Mouse (Mus musculus) neural tube, embryonic 15.5 days (tissue): ENCODE data around the gene Eno2. TPM values are rescaled to one million over a fixed set of nuclear protein-coding genes. Genes with fewer than 3 reads are reported as not detected.
"Not testable (repeated sequence)": the region's sequence is repeated elsewhere in the genome, so short reads cannot be mapped to it uniquely, and the experiment has no call there.

Experiments used
- ATAC-seq: fragments of 200-750 bp; cut with Nextera tagmentation; 2 replicates; pipeline ENCODE4 v1.8.0; 2017; ENCODE audit warnings: mild to moderate bottlenecking, moderate TSS enrichment, moderate library complexity; ENCODE audit not compliant: low FRiP score
- H3K27ac ChIP-seq: fragments of 300-500 bp; sonication (generic); replicated peaks from 2 replicates; pipeline ENCODE4 v1.5.1; 2015; ENCODE audit warnings: mild to moderate bottlenecking, inconsistent platforms
- H3K27me3 ChIP-seq: fragments of 300-500 bp; sonication (generic); replicated peaks from 2 replicates; pipeline ENCODE4 v1.6.1; 2015; ENCODE audit warnings: inconsistent platforms
- H3K36me3 ChIP-seq: fragments of 300-500 bp; sonication (generic); 2 replicates; pipeline ENCODE4 v1.6.1; 2015; ENCODE audit warnings: inconsistent platforms
- H3K4me1 ChIP-seq: fragments of 300-500 bp; sonication (generic); 2 replicates; pipeline ENCODE4 v1.6.1; 2015; ENCODE audit warnings: inconsistent platforms
- H3K4me2 ChIP-seq: fragments of 300-500 bp; sonication (generic); 2 replicates; pipeline ENCODE4 v1.6.1; 2015; ENCODE audit warnings: inconsistent platforms, mild to moderate bottlenecking, moderate library complexity
- H3K4me3 ChIP-seq: fragments of 300-500 bp; sonication (generic); replicated peaks from 2 replicates; pipeline ENCODE4 v1.5.1; 2015; ENCODE audit warnings: mild to moderate bottlenecking, inconsistent platforms
- H3K9ac ChIP-seq: fragments of 300-500 bp; sonication (generic); replicated peaks from 2 replicates; pipeline ENCODE4 v1.6.1; 2015; ENCODE audit warnings: mild to moderate bottlenecking, inconsistent platforms
- H3K9me3 ChIP-seq: fragments of 300-500 bp; sonication (generic); replicated peaks from 2 replicates; pipeline ENCODE4 v1.6.1; 2016; ENCODE audit warnings: inconsistent platforms
- WGBS: fragments of 180-500 bp; shearing (Covaris S2); methylation state at CpG from one replicate; pipeline ENCODE4 v1.1.7; 2015; ENCODE audit warnings: mixed read lengths; 5-methylcytosine and 5-hydroxymethylcytosine counted together
- polyA plus RNA-seq: library from polyadenylated mRNA; unstranded; fragments of >200 nt; fragmentation: Nextera tagmentation; extraction: Ambion mirVana; gene quantifications from 2 replicates; pipeline ENCODE4 v1.2.1, GENCODE M21; 2015

Eno2 gene
- polyA plus RNA-seq, 1 experiment from 2014 or later: 226 TPM

DNA sequence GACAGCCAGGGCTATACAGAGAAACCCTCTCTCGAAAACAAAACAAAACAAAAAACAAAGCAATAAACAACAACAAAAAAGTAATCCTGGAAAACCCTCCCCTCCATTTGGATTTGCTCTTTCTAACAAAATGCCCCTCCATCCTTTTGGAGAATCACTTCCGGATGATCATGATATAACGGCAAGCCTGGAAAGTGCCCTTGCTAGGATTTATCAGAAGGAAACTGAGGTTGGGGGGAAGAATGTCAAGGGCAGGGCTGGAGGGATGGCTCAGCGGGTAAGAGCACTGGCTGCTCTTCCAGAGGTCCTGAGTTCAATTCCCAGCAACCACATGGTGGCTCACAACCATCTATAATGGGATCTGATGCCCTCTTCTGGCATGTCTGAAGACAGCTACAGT lies 34.2 kb upstream of the Eno2 start:
- 94% methylated on average over 4 of the region's 4 CpGs for WGBS
- H3K4me3 ChIP-seq, H3K36me3 ChIP-seq, H3K9ac ChIP-seq, H3K9me3 ChIP-seq, ATAC-seq, H3K4me2 ChIP-seq, H3K27ac ChIP-seq, H3K27me3 ChIP-seq: not testable (repeated sequence)
- peaks cover 22% of the 10 kb centered on the region for H3K4me1 ChIP-seq

DNA sequence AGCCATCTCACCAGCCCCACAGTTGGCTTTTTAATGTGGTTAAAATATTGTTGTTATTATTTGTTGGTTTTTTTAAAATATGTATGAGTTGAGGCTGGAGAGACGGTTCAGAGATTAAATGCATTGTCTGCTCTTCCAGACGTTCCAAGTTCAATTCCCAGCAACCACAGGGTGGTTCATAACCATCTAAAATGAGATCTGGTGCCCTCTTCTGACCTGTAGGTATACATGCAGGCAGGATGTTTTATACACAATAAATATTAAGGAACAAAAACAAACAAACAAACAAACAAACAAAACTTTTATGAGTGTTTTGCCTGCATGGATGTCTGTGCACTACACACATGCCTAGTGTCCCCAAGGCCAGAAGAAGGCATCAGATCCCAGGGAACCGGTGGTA lies 33.6 kb upstream of the Eno2 start:
- ATAC-seq: no peak
- no peaks in the 10 kb centered on the region; the same call in 1 of the 2 replicates for H3K27me3 ChIP-seq
- no peak overlapping the region for H3K4me3 ChIP-seq
- no peaks in the 10 kb centered on the region for H3K9me3 ChIP-seq
- peaks cover 16% of the 10 kb centered on the region for H3K4me1 ChIP-seq
- WGBS: 82% methylated on average over 3 of the region's 3 CpGs
- no peak overlapping the region for H3K27ac ChIP-seq
- no peak overlapping the region for H3K4me2 ChIP-seq
- no peaks in the 10 kb centered on the region for H3K36me3 ChIP-seq
- H3K9ac ChIP-seq: no peak overlapping the region

DNA sequence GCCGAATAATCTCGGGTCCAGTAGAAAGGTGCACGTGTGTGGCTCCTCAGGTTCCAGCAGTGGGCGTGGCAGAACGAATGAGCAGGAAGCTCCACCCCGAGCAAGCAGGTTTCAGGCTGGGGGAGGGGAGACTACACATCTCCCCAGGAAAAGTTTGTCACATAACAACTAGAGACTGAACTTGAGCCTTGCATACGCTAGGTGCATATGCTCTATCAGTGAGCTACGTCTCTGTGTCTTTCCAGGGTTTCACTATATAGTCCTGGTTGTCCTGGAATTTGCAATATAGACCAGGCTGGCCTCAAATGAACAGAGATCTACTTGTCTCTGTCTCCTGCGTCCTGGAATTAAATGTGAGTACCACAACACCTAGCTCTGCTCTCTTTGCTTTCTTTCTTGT lies 32.9 kb upstream of the Eno2 start:
- H3K27me3 ChIP-seq, ATAC-seq, H3K4me2 ChIP-seq, H3K4me3 ChIP-seq, H3K27ac ChIP-seq, H3K9me3 ChIP-seq, H3K36me3 ChIP-seq, H3K9ac ChIP-seq: not testable (repeated sequence)
- 18% methylated on average over 6 of the region's 9 CpGs for WGBS
- H3K4me1 ChIP-seq: peaks cover 14% of the 10 kb centered on the region

DNA sequence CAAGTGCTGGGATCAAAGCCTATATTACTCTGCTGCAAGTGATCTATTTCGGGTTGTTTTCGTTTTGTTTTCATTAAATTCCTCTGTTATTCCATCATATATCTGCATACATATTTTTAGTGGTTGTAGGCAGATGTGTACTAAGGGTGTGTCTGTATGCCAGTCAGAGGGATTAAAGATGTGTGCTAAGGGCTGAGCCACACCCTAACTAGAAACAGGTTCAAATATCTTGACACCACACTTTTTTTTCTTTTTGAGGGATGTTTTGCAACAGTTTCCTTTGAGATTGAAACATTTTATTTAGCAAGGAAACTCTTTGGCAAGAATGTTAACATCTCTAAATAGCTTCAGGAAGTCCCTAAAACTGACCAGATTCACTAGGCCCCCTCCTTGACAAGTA lies 26.7 kb upstream of the Eno2 start:
- H3K27ac ChIP-seq: no peak overlapping the region
- 78% methylated on average over 2 of the region's 2 CpGs for WGBS
- no peak overlapping the region for H3K4me2 ChIP-seq
- H3K27me3 ChIP-seq: no peaks in the 10 kb centered on the region
- ATAC-seq: no peak
- no peak overlapping the region for H3K4me3 ChIP-seq
- no peaks in the 10 kb centered on the region for H3K36me3 ChIP-seq
- no peaks in the 10 kb centered on the region for H3K9me3 ChIP-seq
- no peaks in the 10 kb centered on the region for H3K4me1 ChIP-seq
- no peak overlapping the region for H3K9ac ChIP-seq

DNA sequence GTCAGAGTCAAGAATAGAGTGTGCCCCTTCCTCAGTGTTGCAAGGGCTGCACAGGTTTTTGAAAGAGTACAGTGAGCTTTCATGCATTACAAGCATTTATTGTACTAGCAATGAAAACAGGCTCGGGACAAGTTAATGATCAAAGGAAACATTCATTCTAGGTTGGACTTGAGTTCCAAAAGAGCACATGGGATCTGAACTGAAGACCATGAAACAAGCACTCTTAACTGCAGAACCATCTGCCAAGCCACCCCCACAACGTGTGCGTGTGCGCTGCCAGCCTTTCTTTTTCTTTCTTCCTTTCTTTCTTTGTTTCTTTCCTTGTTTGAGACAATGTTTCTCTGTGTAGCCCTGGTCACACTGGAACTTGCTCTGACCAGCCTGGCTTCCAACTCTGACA lies 26.3 kb upstream of the Eno2 start:
- H3K4me3 ChIP-seq: no peak overlapping the region
- H3K9me3 ChIP-seq: no peaks in the 10 kb centered on the region
- no peaks in the 10 kb centered on the region for H3K36me3 ChIP-seq
- H3K4me1 ChIP-seq: no peaks in the 10 kb centered on the region
- H3K9ac ChIP-seq: no peak overlapping the region
- ATAC-seq: no peak
- H3K27me3 ChIP-seq: no peaks in the 10 kb centered on the region
- no peak overlapping the region for H3K27ac ChIP-seq
- WGBS: 61% methylated on average over 4 of the region's 4 CpGs
- H3K4me2 ChIP-seq: no peak overlapping the region

DNA sequence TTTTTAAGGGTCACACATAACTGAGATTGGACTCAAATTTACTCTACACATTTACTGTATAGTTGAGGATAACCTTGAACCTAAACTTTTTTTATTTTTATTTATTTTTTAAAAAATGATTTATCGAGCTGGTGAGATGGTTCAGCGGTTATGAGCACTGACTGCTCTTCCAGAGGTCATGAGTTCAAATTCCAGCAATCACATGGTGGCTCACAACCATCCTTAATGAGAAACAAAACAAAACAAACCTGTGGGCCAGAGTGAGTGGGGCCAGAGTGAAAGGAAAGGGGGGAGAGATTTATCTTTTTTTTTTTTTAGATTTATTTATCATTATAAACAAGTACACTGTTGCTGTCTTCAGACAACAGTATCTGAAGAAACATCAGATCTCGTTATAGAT lies 22.4 kb upstream of the Eno2 start:
- ATAC-seq: no peak
- WGBS: 87% methylated on average over 3 of the region's 3 CpGs
- no peak overlapping the region for H3K4me2 ChIP-seq
- no peak overlapping the region for H3K9ac ChIP-seq
- no peaks in the 10 kb centered on the region for H3K27me3 ChIP-seq
- H3K4me1 ChIP-seq: no peaks in the 10 kb centered on the region
- no peaks in the 10 kb centered on the region for H3K36me3 ChIP-seq
- no peak overlapping the region for H3K27ac ChIP-seq
- H3K4me3 ChIP-seq: no peak overlapping the region
- H3K9me3 ChIP-seq: no peaks in the 10 kb centered on the region

DNA sequence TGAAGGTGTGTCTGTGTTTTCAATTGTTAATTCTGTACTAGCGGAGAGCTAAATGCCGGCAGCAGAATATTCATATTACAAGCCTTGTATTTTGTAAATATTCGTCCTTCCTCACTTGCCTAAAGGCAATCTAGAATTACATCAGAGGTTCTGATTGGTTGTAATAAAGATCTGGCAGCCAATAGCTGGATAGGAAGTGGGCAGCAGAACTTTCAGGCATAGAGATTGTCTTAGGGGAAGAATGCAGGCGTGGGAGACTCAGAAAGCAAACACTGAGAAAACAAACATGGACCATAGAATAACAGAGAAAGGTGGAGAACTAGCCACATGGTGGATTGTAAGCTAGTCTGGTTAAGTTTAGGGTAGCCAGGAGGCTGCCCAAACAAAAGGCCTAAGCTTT lies 20.6 kb upstream of the Eno2 start:
- ATAC-seq: no peak
- 80% methylated on average over 4 of the region's 4 CpGs for WGBS

DNA sequence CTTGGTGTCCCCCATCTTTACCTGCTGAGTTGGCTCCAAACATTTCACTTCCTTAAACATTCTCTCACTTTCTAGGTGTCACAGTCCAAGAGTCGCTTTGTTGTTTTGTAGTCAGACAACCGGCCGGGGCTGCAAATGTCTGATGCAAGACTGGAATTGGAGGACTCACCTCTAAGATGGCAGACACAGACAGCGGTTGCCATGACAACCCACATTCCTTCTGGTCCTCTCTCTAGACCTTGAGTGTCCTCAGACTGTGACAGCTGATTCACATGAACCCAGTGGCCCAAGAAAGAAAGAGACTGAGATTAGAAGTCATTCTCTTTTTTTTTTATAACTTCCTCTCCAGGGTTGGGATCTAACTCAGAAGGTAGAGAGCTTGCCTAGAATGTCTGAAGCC lies 20.0 kb upstream of the Eno2 start:
- ATAC-seq: no peak
- Histone ChIP-seq H3K27ac (no peak overlapping the region), H3K27me3 (no peaks in the 10 kb centered on the region), H3K4me2 (no peak overlapping the region), H3K4me3 (no peak overlapping the region), H3K9ac (no peak overlapping the region), H3K9me3 (no peaks in the 10 kb centered on the region), H3K36me3 (no peaks in the 10 kb centered on the region), H3K4me1 (no peaks in the 10 kb centered on the region)
- 89% methylated on average over 4 of the region's 4 CpGs for WGBS

More for the DNA sequence above, 20.6 kb upstream of the Eno2 start:
- H3K4me3 ChIP-seq: no peak overlapping the region
- no peaks in the 10 kb centered on the region for H3K9me3 ChIP-seq
- no peaks in the 10 kb centered on the region for H3K27me3 ChIP-seq
- H3K4me1 ChIP-seq: no peaks in the 10 kb centered on the region
- no peak overlapping the region for H3K27ac ChIP-seq
- H3K36me3 ChIP-seq: no peaks in the 10 kb centered on the region
- H3K4me2 ChIP-seq: no peak overlapping the region
- H3K9ac ChIP-seq: no peak overlapping the region

DNA sequence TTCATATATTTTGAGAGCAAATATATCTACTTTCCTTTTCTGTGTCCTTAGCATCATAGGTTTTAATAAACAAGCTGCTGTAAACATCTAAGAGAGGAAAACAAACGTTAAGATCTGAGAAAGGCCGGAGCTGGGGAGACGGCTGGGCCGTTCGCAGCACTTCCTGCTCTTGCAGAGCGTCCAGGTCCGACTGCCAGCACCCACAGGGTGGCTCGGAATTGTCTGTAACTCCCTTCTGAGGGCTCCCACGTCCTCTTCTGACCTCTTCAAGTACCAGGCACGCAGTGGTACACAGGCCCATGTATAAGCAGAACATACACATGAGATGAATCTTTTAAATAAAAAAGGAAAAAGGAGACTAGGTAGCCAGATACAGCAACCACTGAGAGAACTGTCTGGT lies 18.2 kb upstream of the Eno2 start:
- Histone ChIP-seq H3K27ac (no peak overlapping the region), H3K4me2 (no peak overlapping the region), H3K4me1 (peaks cover 1% of the 10 kb centered on the region; the same call in 1 of the 2 replicates), H3K9ac (no peak overlapping the region), H3K9me3 (no peaks in the 10 kb centered on the region), H3K27me3 (no peaks in the 10 kb centered on the region), H3K36me3 (no peaks in the 10 kb centered on the region), H3K4me3 (no peak overlapping the region)
- ATAC-seq: no peak
- 82% methylated on average over 10 of the region's 10 CpGs for WGBS

DNA sequence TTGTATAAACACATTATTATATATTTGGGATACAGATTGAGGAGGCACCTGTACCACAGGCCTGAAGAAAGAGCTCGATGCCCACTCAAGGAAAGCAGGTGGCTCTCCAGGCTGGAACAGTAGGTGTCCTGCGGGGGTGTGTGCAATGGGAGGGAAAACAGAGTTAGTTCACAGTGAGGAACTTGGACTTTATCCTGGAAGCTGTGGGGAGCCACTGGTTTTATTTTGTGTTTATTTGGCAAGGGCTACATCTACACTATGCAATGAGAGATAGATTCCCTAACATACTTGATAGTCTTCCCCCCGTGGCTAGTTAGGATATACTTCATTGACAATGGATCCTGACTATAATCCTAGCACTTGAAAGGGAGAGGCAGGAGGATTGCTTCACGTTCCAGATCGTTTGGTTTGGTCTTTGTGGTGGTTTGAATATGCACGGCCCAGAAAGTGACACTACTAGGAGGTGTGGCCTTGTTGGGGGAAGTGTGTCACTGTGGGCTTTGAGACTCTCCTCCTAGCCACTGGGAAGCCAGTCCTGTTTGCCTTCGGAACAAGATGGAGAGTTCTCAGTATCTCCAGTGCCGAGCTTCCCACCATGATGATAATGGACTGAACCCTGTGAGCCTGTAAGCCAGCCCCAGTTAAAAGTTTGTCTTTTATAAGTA lies 17.4 kb upstream of the Eno2 start:
- WGBS: 47% methylated on average over 8 of the region's 8 CpGs
- no peaks in the 10 kb centered on the region for H3K36me3 ChIP-seq
- ATAC-seq: no peak
- no peak overlapping the region for H3K27ac ChIP-seq
- no peak overlapping the region for H3K9ac ChIP-seq
- H3K4me1 ChIP-seq: peaks cover 6% of the 10 kb centered on the region; the same call in 1 of the 2 replicates
- no peaks in the 10 kb centered on the region for H3K27me3 ChIP-seq
- no peak overlapping the region for H3K4me2 ChIP-seq
- no peaks in the 10 kb centered on the region for H3K9me3 ChIP-seq
- H3K4me3 ChIP-seq: no peak overlapping the region

DNA sequence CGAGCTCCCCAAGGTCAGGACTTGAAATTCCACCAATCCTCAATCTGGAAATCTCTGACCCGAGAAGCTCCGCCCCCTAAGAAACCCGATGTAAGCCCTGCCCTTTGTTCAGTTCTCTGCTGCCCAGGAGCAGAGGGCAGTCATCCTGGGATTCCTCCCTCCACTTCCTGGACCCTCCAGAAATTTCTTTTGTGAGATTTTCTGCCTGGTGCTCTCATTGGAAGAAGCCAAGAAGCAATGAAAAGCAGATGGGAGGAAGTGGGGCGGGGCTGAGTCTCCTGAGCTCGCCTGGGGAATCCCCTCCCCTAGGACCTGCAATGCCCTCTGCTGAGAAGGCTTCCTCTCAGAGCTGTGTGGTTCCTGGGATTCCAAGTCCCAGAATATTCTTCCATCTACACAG lies 13.0 kb upstream of the Eno2 start:
- Histone ChIP-seq H3K4me3 (no peak overlapping the region), H3K27ac (no peak overlapping the region), H3K4me1 (peaks cover 22% of the 10 kb centered on the region), H3K27me3 (0 out of 2 replicates have a peak, but pooled peaks cover 4% of the 10 kb centered on the region), H3K36me3 (no peaks in the 10 kb centered on the region), H3K4me2 (peak overlapping the region; percentile 13; the same call in 1 of the 2 replicates), H3K9ac (no peak overlapping the region; the same call in 1 of the 2 replicates), H3K9me3 (no peaks in the 10 kb centered on the region)
- 29% methylated on average over 6 of the region's 6 CpGs for WGBS
- ATAC-seq: no peak

DNA sequence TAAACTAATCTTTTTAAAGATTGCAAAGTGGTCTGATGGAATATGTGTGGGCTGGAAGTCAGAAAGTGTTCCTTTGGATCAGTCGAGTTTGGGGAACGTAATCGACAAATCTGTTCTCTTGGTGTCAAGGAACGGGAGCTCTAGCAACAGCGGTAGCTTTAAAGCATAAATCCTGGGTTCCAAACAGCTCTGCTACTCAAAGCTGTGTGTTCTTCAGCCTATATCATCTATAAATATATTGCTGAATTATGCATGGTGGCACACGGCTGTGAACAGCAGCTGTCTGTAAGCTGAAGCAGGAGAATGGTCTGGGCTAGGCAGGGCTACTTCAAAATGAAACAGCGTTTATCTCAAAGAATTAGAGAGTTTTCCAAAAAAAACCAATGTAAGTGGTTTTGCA lies 11.4 kb upstream of the Eno2 start:
- H3K4me1 ChIP-seq: peaks cover 22% of the 10 kb centered on the region
- no peak overlapping the region for H3K4me2 ChIP-seq
- H3K27ac ChIP-seq: no peak overlapping the region
- H3K36me3 ChIP-seq: no peaks in the 10 kb centered on the region
- H3K4me3 ChIP-seq: no peak overlapping the region
- no peak overlapping the region for H3K9ac ChIP-seq
- 85% methylated on average over 7 of the region's 7 CpGs for WGBS
- no peaks in the 10 kb centered on the region for H3K9me3 ChIP-seq
- ATAC-seq: no peak
- 0 out of 2 replicates have a peak, but pooled peaks cover 4% of the 10 kb centered on the region for H3K27me3 ChIP-seq
